Mouse (Mus musculus): ENCODE measurements around the gene Baiap2l1. TPM values are rescaled to one million over a fixed set of nuclear protein-coding genes. Genes with fewer than 3 reads are reported as not detected.
A peak's percentile ranks its signal among the peaks of the same experiment; 100 is the strongest.

Gene Baiap2l1
- total RNA-seq, 2 experiments from 2014 or later, result 5.1 to 7.0 TPM

DNA sequence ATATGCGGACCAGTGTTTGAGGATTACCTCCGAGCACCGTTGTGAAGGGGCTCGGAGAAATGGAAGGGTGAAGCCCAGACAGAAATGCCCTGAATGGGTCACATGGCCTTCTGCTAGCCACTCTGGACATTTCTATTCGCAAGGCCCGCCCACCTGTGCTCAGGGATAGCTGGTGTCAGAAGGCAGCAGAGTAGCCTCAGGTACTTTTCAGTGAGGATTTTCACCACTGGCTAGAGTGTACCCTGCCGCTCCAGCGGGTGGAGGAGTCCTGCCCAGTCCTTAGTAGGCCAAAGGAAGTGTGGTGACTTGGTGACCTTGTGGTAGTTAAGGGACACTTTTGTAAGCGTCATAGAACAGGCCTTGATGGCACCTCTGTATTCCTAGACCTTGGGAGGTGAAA lies 96.6 kb downstream of the Baiap2l1 start:
- DNase-seq, result no peak
- intact Hi-C loops (cut with DNase I), result no loop called here

DNA sequence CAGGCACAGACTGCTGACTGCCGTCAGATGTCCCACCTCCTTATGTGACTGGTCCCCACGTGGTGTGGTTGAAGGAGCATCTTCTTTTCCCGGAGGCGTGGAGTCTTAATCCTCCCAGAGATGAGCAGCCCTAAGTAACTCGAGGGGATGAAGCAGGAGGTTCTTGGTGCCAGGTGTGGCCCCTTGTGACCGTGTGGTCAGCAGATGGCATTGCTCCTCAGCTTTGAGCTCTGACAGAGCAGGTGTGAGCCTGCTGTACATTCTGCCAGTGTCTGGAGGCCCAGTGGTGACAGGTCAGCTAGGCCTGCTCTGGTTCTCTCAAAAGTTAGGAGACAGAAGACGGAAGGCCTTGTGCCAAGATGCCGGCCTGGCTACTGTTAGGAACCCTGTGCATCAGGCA lies 97.4 kb downstream of the Baiap2l1 start:
- intact Hi-C loops (cut with DNase I), result no loop called here

DNA sequence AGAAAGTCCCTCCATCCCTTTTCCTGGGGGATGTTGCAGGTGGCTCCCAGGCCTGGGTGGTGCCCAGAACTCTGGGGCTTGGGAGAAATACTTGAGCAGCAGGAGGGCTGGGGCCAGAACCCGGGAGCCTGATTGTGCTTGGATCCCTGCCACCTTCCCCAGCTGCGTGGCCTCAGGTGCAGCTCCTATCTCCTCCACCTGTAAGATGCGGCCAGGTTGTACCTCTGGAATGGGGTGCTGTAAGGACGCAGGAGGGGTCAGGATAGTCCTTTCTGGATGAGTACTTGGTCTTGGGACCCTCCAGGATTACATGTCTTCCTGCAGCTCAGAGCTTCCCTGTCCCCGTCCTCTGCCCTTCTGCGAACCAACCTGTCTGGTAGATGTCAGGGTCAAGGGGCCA lies 98.7 kb downstream of the Baiap2l1 start:
- no peak for DNase-seq
- intact Hi-C loops (cut with DNase I), result loop anchor here (10.0 kb wide), 1 partner anchor 1966 kb away; the partner anchor contains the start of gene Rnf6

More for the DNA sequence above, 97.4 kb downstream of the Baiap2l1 start:
- no peak for DNase-seq

DNA sequence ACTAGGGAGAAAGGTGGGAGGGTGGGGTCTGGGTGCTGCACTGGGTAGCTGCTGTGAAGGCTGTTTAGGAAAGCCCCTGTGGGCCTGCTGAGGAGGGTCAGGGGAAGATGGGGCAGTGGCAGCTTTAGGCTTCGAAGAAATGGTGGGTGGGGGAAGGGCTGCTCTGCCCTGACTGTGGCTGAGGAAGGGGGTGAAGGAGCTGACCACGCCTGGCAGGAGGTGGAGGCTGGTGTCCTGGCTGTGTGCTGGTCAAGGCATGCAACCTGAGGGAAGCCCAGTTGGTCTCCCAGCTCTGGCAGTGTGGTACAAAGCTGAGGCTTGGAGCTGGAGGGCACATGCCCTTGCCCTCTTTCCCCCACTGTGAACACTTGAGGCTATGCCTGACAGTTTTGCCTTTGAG lies 99.2 kb downstream of the Baiap2l1 start:
- DNase-seq, result no peak
- intact Hi-C loops (cut with DNase I), result loop anchor here (10.0 kb wide), 1 partner anchor 1966 kb away; the partner anchor contains the start of gene Rnf6

DNA sequence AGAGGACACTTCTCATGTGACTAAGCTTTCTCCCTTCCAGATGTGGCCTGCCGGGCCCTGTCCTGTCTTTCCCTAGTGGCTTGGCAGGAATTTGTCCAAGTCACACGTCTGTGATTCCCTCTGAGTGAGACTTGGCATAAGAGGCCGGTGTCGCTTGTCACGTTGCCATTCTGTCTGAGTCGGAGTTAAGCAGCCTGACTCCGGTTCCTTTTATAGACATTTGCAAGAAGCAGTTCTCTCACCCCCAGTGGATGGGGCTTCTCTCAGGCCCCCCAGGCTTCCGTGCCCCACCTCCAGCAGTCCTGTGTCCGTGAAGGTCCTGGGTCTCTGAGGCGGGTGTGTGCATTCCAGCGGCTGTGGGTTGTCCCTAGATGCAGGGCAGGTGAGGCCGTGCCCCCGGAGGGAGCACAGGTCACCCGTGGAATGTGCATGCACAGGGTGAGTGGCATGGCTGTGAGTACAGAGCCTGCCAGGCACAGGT lies 99.7 kb downstream of the Baiap2l1 start:
- DNase-seq, result peak; percentile 74 to 75
- intact Hi-C loops (cut with DNase I), result loop anchor here (10.0 kb wide), 1 partner anchor 1967 kb away; the partner anchor contains the start of gene Rnf6

DNA sequence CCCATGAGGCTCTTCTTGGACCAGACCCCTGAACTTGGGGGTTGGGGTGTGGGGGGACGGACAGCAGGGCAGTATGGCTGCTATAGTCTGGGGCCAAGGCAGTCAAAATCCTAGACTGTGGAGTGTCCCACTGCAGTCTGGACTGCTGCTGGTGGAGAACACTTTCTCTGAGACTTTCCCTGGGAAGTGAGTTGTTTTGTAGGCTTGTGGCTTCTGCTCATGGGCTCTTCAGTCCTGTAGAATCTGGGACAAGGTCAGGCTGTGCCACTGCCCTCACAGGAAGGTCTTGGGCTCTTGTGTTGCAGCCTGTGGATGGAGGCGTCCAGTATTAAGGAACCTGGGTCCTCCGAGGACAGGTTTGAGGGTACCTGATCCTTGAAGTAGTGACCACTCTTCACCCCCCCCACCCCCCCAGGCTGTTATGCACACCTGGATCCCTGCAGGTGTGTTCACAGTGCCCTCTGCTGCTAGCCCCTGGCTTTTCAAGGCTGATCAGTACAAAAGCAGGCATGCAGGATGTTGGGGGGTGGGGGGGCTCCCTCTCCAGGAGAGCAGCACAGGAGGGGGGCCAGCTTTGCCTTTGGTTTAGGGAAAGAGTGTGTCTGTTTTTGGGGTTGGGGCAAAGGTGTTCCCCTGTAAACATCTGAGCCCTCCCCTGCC lies 100.3 kb downstream of the Baiap2l1 start:
- intact Hi-C loops (cut with DNase I), result loop anchor here (10.0 kb wide), 1 partner anchor 1967 kb away; the partner anchor contains the start of gene Rnf6
- peak in 1 of 2 experiments; percentile 25 for DNase-seq

DNA sequence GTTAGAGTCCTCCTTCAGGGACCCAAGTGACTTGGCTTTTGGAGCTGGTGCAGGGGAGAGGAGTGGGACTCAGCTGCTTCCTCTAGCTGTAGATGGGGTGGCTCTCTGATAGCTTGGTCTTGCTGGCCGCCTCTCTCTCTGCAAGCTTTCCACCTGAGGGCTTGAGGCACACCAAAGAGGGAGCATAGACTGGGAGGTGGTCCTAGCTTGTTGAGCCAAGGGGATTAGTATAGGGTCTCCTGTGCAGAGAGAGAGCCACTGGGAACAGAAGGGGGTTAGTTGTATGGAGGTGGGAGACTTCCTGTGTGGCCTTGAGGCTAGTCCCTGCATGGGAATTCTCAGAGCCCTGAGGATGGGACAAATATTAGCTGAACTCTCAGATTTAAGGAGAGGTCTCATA lies 101.0 kb downstream of the Baiap2l1 start:
- intact Hi-C loops (cut with DNase I), result loop anchor here (10.0 kb wide), 1 partner anchor 1968 kb away; the partner anchor contains the start of gene Rnf6
- DNase-seq, result no peak

DNA sequence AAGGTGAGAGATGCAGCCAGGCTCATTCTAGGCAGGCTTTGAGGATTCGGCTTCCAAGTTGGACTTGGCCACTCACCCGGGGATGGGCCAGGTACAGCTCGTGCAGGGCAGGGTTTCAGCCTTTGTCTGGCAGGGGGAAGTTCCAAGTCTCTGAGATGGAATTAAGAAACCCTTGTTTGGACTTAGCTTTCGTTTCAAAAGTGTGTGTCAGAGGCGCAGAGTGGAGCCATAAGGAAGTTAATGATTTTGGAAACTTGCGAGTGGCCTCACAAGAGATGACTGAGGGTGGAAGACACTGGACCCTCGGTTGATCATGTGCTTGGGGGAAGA lies 101.4 kb downstream of the Baiap2l1 start:
- DNase-seq, result no peak
- intact Hi-C loops (cut with DNase I), result loop anchor here (10.0 kb wide), 1 partner anchor 1968 kb away; the partner anchor contains the start of gene Rnf6

DNA sequence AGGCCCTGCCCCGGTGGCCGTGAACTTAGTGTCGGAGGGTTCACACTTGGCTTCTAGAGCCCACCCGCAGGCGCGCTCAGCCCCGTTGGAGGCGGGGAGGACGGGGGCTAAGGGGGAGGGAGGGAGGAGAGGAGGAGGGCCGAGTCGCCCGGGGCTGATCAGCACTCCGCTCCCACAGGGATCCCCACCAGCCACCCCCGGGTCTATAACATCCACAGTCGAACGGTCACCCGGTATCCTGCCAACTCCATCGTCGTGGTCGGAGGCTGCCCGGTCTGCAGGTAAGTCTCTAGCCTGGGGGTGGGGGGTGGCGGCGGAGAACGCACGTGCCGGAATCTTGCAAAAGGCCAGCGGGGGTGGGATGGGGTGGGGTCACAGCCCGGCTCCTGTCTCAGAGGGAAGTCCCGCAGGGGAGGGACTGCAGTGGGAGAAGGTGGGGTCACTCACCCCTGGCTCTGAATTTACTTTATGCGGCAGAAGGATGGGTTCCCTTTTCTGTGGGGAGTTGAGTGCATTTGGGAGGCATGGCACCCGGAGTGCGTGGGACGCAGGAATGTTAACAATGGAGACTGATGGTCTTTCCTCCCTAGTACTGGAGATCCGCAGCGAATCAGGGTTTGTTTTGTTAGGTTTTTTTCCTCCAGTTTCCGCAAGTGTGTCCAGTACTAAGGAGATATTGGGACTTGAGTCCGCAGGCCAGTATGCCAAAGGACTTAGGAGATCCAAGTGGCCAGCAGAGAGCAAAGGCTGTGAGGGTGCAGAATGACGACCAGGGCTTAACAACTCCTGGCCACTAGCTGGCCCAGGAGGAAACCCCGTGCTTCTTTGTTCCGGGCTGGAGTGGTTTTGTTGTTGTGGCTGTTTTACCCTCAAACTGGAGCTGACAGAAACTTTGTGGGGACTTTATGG lies 102.0 kb downstream of the Baiap2l1 start:
- intact Hi-C loops (cut with DNase I), result loop anchor here (10.0 kb wide), 1 partner anchor 1969 kb away; the partner anchor contains the start of gene Rnf6

DNA sequence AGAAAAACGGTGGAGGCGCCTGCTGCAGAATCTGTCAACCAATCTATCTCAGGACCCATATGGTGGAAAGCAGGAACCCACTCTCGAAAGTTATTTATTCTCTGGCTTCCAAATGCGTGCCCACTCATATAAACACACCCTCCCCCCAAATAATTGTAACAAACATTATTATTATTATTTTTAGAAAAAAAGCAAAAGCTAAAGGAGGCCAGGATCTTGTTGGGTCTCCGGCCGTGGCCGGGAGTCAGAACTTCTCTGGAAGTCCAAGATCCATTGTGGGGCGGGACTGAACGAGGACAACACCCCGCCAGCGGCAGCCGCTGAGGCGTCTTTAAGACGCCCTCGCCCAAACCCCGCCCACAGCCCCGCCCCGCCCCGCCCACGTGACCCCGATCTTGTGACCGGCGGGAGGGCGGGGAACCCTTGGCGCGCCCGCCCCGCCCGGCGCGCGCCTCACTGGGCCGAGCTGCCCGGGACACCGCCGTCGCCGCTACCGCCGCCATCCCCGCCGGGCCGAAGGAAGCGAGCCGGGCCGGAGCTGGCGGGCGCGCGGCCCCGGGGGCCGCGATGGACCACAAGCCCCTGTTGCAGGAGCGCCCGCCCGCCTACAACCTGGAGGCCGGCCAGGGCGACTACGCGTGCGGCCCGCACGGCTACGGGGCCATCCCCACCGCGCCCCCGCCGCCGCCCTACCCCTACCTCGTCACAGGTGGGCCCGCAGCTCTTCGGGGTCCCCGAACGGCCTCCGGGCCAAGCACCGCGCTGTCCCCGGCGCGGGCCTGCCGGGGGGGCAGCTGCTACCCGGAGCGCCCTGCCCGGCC lies 102.9 kb downstream of the Baiap2l1 start:
- peak; percentile 85 to 88 for DNase-seq
- intact Hi-C loops (cut with DNase I), result loop anchor here (10.0 kb wide), 1 partner anchor 1970 kb away; the partner anchor contains the start of gene Rnf6

More for the DNA sequence above, 102.0 kb downstream of the Baiap2l1 start:
- DNase-seq, result peak; percentile 65 to 78

DNA sequence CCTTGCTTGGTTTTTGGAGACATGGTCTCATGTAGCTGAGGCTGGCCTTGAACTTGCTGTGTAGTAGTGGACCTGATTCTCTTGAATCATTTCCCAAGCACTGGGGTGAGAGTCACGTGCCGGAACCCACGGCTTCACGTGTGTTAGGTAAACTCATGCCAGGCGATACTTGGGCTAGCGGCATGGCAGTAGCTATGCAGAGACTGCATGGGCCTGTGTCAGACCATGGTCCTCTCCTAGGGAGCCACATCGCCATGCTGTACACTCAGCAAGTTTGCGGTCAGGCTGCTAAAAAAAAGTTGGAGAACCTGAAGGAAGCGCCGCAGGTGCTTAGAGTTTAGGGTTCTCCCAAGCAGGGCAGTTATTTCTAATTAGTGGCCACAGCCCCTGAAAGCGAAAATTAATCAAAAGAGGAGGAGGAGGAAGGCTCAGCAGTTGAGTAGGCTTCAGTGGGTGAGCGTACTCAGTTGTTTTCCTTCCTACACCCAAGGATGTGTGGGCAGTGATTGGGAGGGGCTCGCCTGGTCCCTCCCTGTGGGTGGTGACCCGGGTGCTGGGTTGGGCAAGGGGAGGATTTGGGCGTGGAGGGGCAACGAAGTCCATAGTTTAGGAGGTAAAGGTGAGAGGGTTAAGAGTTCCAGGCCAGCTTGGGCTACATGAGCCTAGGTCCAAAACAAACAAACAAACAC lies 103.6 kb downstream of the Baiap2l1 start:
- intact Hi-C loops (cut with DNase I), result loop anchor here (10.0 kb wide), 1 partner anchor 1971 kb away; the partner anchor contains the start of gene Rnf6

DNA sequence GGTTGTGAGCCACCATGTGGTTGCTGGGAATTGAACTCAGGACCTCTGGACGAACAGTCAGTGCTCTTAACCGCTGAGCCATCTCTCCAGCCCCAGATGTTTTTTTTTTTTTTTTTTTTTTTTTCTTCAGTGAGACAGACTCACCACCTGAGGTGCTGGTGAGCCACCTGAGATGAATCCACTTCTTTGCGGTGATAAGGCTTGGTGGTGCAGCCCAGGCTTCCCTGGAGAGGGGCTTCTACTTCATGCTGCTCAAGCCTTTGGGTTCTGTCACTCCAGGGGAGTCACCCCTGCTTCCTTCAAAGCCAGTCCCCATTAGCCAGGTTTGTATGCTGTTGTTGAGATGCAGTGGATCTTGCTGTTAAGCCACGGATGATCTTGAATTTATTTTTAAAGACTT lies 104.7 kb downstream of the Baiap2l1 start:
- intact Hi-C loops (cut with DNase I), result loop anchor here (2.0 to 10.0 kb wide), 2 partner anchors 30 to 1972 kb away; partner anchors contain the start of genes Rnf6 and Tecpr1

More for the DNA sequence above, 103.6 kb downstream of the Baiap2l1 start:
- DNase-seq, result peak; percentile 68 to 72

DNA sequence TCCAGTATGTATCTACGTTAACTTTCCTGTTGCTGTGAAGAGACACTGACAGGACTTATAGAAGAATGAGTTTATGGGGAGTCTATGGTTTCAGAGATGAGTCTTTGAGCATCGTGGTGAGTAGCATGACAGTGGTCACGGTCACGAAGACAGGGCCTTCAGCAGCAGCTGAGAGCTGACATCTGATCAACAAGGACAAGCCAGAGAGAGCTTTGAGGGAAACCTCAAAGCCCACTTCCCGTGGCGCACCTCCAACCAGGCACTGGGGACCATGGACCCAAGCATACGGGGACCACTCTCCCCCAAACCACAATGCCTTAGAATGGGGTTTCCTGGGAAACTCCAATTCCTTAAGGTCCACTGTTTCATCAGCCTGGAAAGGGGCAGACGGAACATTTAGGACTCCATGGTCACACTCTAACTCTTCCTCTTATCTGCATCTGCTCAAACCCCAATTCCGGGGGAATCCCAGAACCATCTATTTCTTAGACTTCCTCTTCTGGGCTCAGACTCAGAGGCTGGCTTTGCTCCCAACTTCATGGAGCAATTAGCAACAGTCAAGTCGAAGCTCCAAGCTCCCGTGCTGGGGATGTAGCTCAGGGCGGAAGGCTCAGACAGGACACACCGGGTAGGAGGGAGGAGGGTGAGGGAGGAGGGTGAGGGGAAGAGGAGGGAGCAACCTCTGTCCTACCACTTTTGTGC lies 105.9 kb downstream of the Baiap2l1 start:
- peak in 1 of 2 experiments; percentile 23 for DNase-seq

More for the DNA sequence above, 104.7 kb downstream of the Baiap2l1 start:
- no peak for DNase-seq

DNA sequence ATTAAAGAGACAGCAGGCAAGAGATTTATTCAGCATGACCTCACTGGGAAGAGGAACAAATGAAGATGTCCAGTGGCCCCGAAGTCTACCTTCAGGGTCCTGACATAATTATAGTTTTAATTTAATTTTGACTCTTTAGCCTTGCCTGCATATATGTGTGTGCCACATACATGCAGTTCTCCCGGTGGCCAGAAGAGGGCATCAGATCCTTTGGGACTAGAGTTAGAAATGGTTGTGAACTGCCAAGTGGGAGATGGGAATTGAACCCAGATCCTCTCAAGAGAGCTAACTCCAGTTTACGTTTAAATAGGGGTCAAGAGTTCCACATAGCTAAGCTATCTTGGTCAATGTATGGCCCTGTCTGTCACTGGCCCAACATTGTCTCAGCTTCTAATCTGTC lies 108.0 kb downstream of the Baiap2l1 start:
- no peak for DNase-seq
- intact Hi-C loops (cut with DNase I), result loop anchor here (10.0 kb wide), 1 partner anchor 1975 kb away; the partner anchor contains the start of gene Rnf6

More for the DNA sequence above, 105.9 kb downstream of the Baiap2l1 start:
- intact Hi-C loops (cut with DNase I), result loop anchor here (2.0 to 10.0 kb wide), 2 partner anchors 29 to 1973 kb away; partner anchors contain the start of genes Rnf6 and Tecpr1

DNA sequence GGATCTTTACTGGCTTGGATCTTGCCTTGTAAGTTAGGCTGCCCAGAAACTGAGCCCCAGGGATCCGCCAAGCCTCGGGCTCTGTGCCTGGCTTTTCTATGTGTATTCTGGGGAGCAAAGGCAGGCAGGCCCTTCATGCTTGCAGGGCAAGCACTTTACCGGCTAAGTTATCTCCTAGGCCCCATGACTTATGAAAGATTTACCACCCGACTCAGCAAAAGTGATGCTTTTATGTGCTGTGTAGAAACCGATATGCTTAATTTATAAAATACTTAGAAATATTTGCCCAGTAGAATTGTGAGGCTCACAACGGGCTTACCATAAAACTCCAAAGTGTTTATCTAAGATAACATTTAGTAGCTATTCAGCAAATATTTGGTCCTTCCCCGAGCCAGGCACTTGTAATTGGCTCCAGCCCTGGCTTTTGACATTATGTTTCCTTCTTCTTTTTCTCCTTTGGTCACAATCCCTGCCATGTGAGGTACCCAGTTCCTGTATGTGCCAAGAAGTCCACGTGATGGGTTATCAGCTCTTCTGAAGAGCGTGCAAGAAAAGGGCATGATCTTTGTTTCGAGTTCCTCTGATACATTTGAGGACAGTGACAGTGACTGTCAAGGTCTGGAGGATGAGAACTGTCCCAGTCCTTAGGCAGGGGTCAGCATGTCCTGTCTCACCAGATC lies 109.9 kb downstream of the Baiap2l1 start:
- DNase-seq, result peak; percentile 39 to 41
- intact Hi-C loops (cut with DNase I), result no loop called here

DNA sequence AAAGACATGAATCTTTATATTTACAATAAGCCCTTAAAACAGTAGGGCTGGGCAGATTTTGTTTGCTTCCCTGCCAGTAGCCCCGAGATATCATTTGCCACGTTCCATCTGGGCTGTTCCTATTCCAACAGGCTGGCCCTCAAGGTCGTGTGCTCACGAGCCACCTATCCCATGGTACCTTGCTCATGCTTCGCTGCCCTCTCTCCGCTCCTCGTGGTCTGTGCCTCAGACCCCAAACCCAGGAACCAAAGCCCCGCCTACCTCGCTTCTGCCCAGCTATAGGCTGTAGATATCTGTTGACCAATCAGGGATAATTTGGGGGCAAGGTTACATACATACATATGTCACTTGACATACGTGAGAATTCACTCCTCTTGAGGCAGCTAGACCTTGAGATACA lies 110.6 kb downstream of the Baiap2l1 start:
- intact Hi-C loops (cut with DNase I), result no loop called here
- DNase-seq, result no peak

DNA sequence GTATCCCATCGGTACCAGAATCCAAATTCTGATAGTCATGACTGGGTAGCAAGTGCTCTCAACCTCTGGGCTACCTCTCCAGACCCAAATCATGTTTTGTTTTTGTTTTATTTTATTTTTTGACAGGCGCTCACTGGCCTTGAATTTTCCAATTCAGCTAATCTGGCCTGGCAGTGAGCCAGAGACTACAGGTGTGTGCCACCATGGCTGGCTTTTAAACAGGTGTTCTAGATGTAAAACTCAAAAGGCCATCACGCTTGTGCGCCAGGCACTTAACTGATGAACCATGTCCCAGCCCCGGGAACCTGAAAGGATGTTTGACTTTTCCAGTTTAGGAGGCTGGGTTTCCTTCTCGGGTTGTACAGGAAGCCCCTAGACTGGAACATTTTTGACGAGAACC lies 111.2 kb downstream of the Baiap2l1 start:
- DNase-seq, result no peak
- intact Hi-C loops (cut with DNase I), result no loop called here

DNA sequence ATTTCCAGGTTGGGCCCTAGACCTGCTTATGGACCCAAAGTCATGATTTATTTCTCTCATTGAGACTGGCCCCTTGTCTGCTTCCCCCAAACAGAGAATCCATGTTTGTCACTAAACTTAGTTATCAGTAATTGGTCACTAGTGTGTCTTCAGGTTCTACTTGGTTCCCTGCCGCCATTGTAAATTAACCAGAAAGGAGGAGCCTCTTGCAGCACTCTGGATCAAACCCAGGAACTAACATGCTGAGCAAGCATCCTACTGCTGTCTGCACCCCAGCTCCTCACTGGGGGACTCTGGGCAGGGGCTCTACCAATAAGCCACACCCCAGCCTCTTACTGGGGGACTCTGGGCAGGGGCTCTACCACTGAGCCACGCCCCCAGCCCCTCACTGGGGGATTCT lies 112.3 kb downstream of the Baiap2l1 start:
- DNase-seq, result no peak
- intact Hi-C loops (cut with DNase I), result no loop called here

Data from heart, postnatal 36 days (tissue).